Mouse (Mus musculus) B cell, adult 2 months (primary cell): ENCODE data around the gene Cdkn2c.
"Not testable (repeated sequence)": the region's sequence is repeated elsewhere in the genome, so short reads cannot be mapped to it uniquely, and the experiment has no call there.

ENCODE experiments used
- DNase-seq, 2 experiments: peaks; one replicate each; pipeline ENCODE4 v3.0.0; 2022

The Cdkn2c gene

GRCm38 (mm10) chr4:109666461-109667269 lies at the start of gene Cdkn2c:
Gene Cdkn2c, minus strand, starts transcription at chr4:109667189.
- peak; percentile 82 to 88 for DNase-seq

DNA sequence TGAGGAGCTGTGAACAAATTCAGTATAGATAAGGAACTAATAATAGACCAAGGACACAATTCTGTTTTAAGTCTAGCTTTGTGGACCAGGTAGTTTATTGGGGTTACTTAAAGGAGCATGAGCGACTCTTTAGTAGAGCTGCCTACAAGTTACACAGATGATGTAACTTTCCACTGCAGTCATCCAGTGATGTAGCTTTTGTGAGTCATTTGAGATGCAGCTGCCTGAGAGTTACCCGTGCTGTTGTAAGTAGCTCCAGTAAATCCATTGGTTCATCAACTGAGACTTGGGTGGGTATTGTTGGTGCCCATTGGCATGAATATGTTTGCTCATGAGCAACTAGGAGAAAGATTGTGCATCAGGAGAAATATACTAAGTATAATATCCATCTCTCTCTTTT lies 38.4 kb upstream of the Cdkn2c start:
- no peak for DNase-seq

DNA sequence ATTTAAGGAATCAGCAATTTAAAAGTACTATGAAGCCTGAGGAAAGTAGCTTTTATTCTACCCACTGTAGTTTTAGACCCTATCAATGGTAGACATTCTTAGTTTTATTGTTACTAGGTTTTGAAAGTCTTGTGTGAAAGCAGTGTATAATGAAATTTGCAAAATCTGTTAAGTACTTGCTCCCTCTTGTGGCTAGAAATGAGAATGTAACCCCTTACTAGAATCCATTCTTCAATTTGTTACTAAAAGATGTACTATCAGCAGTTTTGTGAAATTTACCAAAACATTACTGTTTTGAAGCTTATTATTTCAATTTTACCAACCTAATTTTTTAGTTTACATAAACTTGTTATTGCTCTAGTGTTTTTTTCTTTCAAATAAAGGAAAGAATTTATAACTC lies 36.6 kb upstream of the Cdkn2c start:
- no peak for DNase-seq

DNA sequence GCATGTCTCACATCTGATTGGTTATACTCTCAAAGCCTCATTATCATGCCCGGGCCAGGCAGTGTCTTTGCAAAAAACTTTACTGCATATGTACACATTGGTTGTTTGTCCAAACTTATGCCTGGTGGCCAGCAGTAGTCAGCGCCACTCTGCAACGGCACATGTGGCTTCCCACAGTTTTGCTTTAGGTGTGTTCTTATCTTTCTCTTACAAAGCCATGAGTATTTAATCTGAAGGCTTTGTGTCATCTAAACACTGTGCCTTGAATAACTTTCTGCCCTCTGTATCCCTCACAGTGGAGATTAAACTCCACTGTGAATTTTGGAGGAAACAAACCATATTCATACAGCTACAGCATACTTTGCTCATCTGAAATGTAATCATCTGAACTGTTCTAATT lies 33.7 kb upstream of the Cdkn2c start:
- not testable (repeated sequence) for DNase-seq

DNA sequence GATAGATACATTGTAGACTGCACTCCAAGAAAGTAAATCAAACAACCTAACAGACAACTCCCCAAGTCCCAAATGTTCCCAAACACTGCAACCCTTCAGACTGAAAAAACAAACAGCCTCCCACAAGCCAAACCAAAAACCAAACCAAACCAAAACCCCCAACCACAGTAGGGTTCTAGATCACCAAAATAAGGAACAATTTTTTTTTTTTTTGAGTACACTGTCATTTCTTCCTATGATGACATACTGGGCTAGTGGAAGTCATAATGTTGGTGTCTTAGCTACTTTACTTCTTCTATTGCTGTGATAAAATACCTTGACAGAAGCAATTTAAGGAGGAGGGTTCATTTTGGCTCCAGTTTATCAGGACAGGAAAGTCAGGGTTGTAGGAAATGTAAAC lies 25.7 kb upstream of the Cdkn2c start:
- DNase-seq, result no peak

DNA sequence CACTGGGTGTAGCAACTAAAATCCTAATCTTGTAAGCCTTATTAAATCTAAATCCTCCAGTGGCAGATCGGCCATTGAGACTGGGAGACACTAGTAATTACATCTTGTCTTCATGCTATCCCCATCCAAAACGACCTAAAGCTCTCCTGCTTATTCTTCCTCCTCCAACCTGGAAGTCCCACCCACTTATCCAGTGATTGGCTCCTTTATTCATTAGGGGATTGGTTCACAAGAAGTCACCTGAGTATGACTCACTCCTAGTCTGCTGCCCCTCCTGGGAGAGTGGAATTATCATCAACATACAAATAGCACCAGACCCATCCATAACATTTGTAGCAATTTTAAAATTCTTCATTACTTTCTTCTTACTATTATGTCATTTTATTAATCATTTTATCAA lies 16.6 kb upstream of the Cdkn2c start:
- no peak for DNase-seq

- DNase-seq, result no peak
These were observed 10.2 kb upstream of the Cdkn2c start for GRCm38 (mm10) chr4:109677221-109677620.

- peak; percentile 96 for DNase-seq
These were observed 9.5 kb upstream of the Cdkn2c start, which contains the start of gene Faf1 for GRCm38 (mm10) chr4:109676218-109677215. Gene Faf1, plus strand, starts transcription at chr4:109676588.

- DNase-seq, result no peak
These were observed 7.1 kb upstream of the Cdkn2c start for GRCm38 (mm10) chr4:109674097-109674496.

- DNase-seq, result no peak
These were observed 5.0 kb upstream of the Cdkn2c start for GRCm38 (mm10) chr4:109671941-109672340.

DNA sequence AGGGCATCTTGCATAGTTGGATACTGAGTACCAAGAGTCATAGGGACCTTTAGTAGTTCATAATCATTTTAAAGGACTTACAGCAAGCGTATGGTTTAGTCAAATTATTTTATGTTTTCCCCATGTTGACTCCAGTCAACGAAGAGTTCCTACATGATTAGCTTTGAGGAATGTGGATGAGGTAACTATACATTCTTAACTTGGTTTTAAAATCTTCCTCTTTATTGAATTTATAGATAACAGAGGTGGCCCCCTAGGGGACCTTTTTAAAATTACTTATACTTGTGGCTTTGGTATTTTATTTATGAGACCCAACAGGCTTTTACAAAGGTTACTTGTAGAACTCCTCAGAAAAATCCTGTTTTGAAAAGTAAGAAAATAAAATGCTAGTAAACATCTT lies 3.2 kb upstream of the Cdkn2c start:
- DNase-seq, result peak in 1 of 2 experiments; percentile 35

- no peak for DNase-seq
These were observed 529 bp upstream of the Cdkn2c start for GRCm38 (mm10) chr4:109667518-109667917.

DNA sequence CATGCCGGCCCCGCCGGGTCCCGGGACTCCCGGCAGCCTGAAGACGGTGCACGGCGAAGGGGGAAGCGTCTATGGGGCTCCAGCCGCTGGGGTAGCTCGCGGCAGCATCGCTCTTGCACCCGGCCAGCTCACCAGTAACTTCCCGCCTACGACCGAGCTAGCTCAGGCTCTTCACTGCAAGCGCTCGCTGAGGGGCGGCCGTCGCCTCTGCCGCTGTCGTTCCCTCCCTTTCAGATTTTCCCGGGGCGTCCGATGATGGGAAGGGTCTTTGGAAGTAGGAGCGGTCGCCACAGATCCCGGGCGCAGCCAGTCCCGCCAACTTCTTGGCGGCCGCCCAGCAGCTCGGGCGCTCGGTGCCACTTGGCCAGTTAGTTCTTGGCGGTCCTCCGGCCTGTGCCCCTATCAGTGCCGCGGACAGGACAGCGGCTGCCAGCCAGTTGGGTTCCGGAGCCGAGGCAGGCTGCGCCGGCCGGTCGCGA lies 968 bp downstream of the Cdkn2c start:
- DNase-seq, result peak; percentile 57 to 65

DNA sequence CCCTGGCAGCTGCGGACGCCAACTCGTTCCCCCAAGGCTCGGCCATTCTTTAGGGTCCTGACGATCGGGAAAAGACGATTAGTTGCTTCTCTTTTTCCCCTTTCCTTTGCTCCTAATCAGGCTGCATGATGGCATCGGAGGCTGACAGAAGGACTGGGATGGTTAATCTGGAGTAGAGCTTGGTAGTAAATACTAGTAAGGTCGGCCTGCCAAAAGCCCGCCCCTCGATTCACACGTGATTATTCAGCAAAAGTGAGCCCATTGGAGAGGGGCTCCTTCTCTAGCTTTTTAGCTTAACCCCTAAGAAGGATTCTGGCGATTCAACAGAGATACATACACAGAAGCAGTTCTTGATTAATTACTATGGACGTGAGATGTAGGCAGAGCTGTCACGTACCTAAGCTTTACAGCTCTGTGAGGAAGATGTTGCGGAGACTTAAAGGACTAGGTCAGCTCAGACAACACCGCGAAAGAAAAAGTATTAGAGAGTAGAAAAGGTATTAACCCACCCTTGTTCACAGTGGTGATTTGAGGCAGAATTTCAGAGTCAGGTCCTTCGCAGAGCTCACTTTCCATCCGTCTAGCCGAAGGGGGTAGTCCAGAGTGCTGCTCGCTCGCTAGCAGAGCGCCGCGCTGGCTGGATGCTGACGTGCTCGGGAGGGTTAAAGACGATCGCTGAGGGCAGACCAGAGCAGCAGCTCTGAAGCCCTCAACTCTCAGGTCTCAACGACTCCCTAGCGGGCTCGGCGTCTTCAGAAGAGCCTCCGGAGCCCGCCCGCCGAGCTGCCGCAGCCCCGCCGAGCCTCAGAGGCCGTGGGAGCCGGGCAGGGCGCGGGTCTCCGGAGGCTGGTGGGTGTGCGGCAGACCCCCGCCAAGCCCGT lies 1.6 kb downstream of the Cdkn2c start:
- peak; percentile 72 to 73 for DNase-seq

DNA sequence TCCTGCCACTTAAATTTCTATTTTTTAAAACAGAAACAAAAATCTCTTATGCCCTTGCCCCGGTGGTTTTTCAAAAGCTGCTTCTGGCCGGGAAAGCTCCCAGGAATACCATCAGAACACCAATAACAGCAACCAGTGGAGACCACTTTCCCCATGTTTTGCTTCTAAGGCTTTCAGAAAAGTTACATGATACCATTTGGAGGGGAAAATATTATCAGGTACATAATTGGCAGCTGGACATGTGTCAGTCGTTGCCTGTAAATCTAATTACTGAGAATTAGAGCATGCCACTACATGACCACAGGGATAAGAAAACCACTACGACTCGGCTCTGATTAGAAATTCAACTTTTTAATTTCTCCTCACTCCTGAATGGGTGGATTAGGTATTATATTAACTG lies 2.9 kb downstream of the Cdkn2c start:
- DNase-seq, result no peak

DNA sequence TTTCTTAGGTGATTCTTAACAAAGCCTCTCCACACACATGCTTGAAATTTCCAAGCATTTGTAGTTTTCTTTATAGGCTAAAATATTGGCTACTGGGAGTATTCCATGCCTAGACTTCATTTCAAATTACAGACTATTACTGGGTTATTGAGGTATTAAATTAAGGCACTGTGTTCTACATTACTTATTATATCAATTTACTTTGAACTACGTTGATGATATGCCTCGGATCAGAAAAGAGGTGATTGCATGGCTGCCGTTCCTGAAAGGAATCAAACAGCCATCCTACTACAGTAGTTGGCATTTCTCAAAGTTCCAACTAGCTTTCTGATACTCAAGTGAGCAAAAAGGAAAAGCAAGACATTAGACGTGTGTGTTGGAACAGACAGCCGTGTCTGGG lies 4.7 kb downstream of the Cdkn2c start:
- no peak for DNase-seq

DNA sequence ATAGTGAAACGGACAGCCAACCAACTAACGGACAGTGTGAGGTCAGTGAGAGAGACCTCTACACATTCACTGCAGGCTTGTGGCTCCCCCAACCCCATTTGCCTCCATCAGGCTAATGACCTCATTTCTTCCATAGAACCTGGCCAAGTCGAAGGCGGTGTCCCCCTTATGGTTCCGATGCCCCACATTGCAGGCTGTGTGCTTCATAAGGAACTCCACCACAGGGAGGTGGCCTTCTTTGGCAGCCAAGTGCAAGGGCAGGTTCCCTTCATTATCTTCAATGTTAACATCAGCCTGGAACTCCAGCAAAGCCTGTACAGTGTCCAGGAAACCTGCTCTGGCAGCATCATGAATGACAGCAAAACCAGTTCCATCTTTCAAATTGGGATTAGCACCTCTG lies 5.8 kb downstream of the Cdkn2c start:
- no peak for DNase-seq

DNA sequence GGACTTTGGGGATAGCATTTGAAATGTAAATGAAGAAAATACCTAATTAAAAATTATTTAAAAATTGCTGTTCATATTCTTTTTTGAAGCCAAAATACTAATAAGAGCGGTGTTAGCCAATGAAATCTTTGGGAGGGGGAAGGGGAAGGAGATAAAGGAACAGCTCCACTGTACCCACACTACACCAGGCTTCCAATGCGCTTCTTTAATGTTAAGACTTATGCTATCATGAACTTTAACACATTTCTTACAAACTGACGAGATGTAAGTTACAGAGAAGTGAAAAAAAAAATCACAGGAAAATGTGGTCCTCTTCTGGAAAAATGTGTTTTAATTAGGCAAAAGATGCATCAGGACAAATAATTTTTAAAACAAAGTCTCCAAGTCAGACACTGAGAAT lies 6.4 kb downstream of the Cdkn2c start:
- DNase-seq, result no peak

DNA sequence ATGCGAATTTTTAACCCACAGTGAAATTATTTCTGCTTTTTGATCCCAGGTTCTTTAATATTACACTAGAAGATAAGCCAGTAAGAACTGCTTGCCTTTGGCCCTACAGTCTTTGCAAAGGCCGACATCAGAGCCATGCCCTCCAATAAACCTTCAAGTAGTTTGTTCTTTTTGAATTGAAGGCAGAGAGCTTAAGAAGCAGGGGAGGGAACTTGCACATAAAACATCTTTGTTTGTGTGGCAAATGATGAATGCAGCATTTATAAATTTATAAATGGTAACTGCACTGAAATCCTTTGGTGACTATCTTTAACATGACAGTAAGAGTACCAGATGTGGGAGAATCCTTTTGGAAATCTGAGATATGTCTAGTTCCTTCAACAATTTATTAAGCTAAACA lies 7.4 kb downstream of the Cdkn2c start:
- DNase-seq, result no peak

GRCm38 (mm10) chr4:109658826-109659225 lies 8.2 kb downstream of the Cdkn2c start:
- no peak for DNase-seq

GRCm38 (mm10) chr4:109657851-109658500 lies 9.0 kb downstream of the Cdkn2c start:
- DNase-seq, result peak; percentile 26 to 33
